Mouse (Mus musculus): ENCODE results near the gene Tyw5.

DNA sequence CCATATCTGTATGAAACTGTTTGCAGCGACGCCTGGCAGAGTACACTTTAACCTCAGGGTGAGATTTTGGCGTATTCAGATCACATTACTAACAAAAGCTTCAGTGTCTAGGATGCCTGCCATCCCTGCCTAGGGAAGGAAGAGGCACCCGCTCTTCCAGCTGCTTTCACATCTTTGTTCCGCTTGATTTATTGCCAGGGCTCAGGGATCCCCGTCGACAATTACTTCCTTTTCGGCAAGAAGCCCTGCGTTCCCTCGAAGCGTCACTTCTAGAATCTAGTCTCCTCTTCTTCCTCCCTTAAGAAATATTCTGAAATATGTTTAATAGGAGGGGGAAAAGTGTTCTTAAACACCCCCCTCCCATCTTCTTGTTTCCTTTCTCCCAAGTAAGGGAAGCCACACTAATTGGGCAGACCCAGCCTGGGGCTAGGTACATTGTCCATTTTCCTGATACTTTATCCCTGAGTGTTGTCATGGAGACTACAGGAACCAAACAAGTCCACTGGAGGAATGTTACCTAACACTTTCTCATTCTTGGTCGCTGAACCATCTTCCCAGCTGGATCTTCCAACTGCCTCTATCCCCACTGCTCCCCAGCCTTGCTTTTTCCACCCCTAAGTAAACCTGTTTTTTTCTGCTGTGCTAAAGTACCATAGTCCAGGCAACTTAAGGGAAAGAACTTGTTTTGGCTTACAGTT is 23.0 kb upstream of the Tyw5 start:
- TF ChIP-seq CTCF (IDR thresholded peaks at IDR 0.05; ENCODE audit: extremely low read depth, insufficient read length, insufficient replicate concordance, low read depth, low read length): no peak
- TF ChIP-seq POLR2A (IDR thresholded peaks at IDR 0.05; ENCODE audit: low read depth, low read length): no peak
